Mouse (Mus musculus): ENCODE data around the gene Lingo4. TPM values are rescaled to one million over a fixed set of nuclear protein-coding genes. Genes with fewer than 3 reads are reported as not detected.

The Lingo4 gene
- total and polyA plus RNA-seq, 3 experiments = not detected

DNA sequence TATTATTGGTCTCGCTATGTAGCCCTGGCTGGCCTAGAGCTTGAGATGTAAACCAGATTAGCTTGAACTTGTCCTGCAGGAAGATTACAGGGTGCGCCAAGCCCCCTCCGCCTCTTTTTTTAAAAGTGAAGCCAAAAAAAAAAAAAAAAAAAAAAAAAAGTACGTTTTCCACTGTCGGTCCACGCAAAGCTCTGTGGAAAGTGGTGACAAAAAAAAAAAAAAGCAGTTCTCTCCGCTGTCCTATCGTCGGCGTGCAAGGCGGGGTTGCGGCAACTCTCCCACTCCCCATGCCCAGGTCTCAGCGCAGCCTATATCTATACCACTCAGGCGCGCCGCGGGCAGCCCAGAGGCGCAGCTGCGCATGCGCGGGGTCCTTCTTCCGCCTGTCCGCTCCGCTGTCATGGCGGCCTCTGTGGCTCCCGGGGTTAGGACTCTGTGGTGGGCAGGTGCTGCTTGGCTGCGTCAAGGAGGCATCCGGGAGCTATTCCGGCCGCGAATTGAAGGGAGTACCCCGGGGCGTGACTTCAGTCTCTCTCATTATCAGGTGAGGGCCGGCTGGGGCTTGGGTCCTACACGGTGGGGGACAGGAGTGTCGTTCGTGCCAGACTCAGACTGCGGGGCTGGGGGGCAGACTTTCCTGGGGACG lies 44.8 kb downstream of the Lingo4 start, which contains the start of gene Mrpl9 (continued):
- TF ChIP-seq CHD2 (IDR thresholded peaks at IDR 0.05; ENCODE audit: low read length) (no peak), JUND (conservative IDR thresholded peaks at IDR 0.05; ENCODE audit: low read depth, low read length) (no peak), BHLHE40 (IDR thresholded peaks at IDR 0.05; ENCODE audit: low read depth, low read length) (no peak), MXI1 (IDR thresholded peaks at IDR 0.05; ENCODE audit: low read depth, low read length) (peak; percentile 63), ELF1 (IDR thresholded peaks at IDR 0.05; ENCODE audit: low read depth, low read length) (peak; percentile 88), USF2 (conservative IDR thresholded peaks at IDR 0.05; ENCODE audit: low read depth, low read length) (no peak), CTCF (conservative IDR thresholded peaks at IDR 0.05 in 1 of 2, IDR thresholded peaks at IDR 0.05 in 1 of 2; ENCODE audit: low read depth in 2 of 2, low read length in 2 of 2) (no peak), ZC3H11A (IDR thresholded peaks at IDR 0.05; ENCODE audit: low read depth, low read length) (no peak), POLR2A (IDR thresholded peaks at IDR 0.05; ENCODE audit: low read depth, low read length) (peak; percentile 97), NRF1 (IDR thresholded peaks at IDR 0.05; ENCODE audit: low read depth, low read length) (peak; percentile 99), ZKSCAN1 (IDR thresholded peaks at IDR 0.05; ENCODE audit: borderline replicate concordance, low read depth, low read length) (no peak)

DNA sequence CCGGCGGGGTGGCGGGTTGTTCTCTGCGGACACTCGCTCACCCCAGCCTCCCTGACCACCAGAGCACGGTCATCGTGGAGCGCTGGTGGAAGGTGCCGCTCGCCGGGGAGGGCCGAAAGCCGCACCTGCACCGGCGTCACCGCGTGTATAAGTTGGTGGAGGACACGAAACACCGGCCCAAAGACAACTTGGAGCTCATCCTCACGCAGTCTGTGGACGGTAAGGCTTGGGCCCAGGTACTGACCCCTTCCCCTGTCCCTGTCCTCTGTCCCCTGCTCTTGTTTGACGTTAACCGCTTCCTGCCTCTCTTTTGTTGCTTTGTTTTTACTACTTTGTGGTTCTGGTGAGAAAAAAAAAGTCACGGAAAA lies 45.3 kb downstream of the Lingo4 start, which contains the start of gene Oaz3:
Gene Oaz3 (minus strand): TSS at position 319 of the 368 bp plus-strand sequence.
- Histone ChIP-seq H3K27ac (ENCODE audit: insufficient read depth, low read depth) (peak within 1 kb of the TSS; percentile 2; the same call in 1 of the 2 replicates), H3K4me3 (replicated peaks in 1 of 3; ENCODE audit: low read depth in 2 of 3, low read length in 2 of 3, poor library complexity in 1 of 3) (peak within 1 kb of the TSS; percentile 93 to 98 (median 96)), H3K36me3 (replicated peaks in 1 of 2; ENCODE audit: control insufficient read depth in 1 of 2, insufficient read depth in 1 of 2, low read length in 1 of 2) (peaks cover 31 to 41% of the 10 kb centered on the region in 2 experiments), H3K4me2 (ENCODE audit: insufficient read depth, low read depth, poor library complexity, severe bottlenecking) (peak within 1 kb of the TSS; percentile 71), H3K9ac (ENCODE audit: insufficient read depth, low read depth) (peak within 1 kb of the TSS; percentile 75), H3K27me3 (replicated peaks) (peaks cover 1% of the 10 kb centered on the region), H3K9me3 (replicated peaks; ENCODE audit: low read length) (peaks cover 7% of the 10 kb centered on the region), H3K4me1 (ENCODE audit: control insufficient read depth in 1 of 2, insufficient read depth in 2 of 2) (peaks cover 6 to 14% of the 10 kb centered on the region in 2 experiments; a peak in 3 of 4 replicates), H3K79me2 (replicated peaks; ENCODE audit: control insufficient read depth, extremely low read depth, insufficient read depth, poor library complexity, severe bottlenecking) (peaks cover 15% of the 10 kb centered on the region)
- dilution Hi-C loops (cut with MboI; ENCODE audit: extremely low pct_ligation_motif_present, extremely low pct_unique_long_range_greater_than_20kb, low sequenced_read_pairs) (no loop called here), in situ Hi-C loops (cut with MboI; ENCODE audit: low pct_ligation_motif_present, low pct_unique_long_range_greater_than_20kb, low sequenced_read_pairs) (no loop called here)
- no peak for DNase-seq (ENCODE audit: extremely low read depth)
- TF ChIP-seq ELF1 (IDR thresholded peaks at IDR 0.05; ENCODE audit: low read depth, low read length) (no peak), USF1 (IDR thresholded peaks at IDR 0.05; ENCODE audit: low read depth, low read length) (no peak), MAZ (IDR thresholded peaks at IDR 0.05; ENCODE audit: low read depth, low read length) (0 out of 2 replicates have a peak, but pooled peaks have one; percentile 11), HCFC1 (IDR thresholded peaks at IDR 0.05; ENCODE audit: low read depth, low read length) (no peak), CHD2 (IDR thresholded peaks at IDR 0.05; ENCODE audit: low read length) (no peak)

DNA sequence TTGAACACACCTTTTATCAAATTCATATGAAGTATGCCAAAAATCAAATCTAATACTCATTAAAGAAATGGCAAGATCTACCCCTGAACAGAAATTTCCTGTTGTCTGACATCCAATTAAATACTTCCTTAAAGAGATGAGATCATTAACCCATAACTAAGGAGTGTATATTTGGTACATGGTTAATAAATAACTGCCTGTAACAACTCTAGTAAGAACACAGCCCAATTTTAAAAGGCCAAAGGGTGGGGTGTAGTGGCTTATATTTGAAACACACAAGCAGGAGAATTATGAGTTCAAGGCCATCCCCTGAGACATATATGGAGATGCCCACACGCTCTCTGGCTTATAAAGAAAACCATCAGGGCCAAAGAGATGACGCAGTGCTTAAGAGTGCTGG lies 51.1 kb downstream of the Lingo4 start:
- dilution Hi-C loops (cut with MboI; ENCODE audit: extremely low pct_ligation_motif_present, extremely low pct_unique_long_range_greater_than_20kb, low sequenced_read_pairs) = no loop called here
- H3K36me3 ChIP-seq (replicated peaks in 1 of 2; ENCODE audit: control insufficient read depth in 1 of 2, insufficient read depth in 1 of 2, low read length in 1 of 2) = peaks cover 35 to 72% of the 10 kb centered on the region in 2 experiments
- DNase-seq (ENCODE audit: extremely low read depth) = no peak

More for the DNA sequence above, 51.1 kb downstream of the Lingo4 start:
- no peak overlapping the region for H3K4me2 ChIP-seq (ENCODE audit: insufficient read depth, low read depth, poor library complexity, severe bottlenecking)
- H3K79me2 ChIP-seq (replicated peaks; ENCODE audit: control insufficient read depth, extremely low read depth, insufficient read depth, poor library complexity, severe bottlenecking) = peaks cover 3% of the 10 kb centered on the region; the same call in 1 of the 2 replicates
- peaks cover 3 to 7% of the 10 kb centered on the region in 2 experiments; a peak in 3 of 4 replicates for H3K4me1 ChIP-seq (ENCODE audit: control insufficient read depth in 1 of 2, insufficient read depth in 2 of 2)
- no peak overlapping the region for H3K27ac ChIP-seq (ENCODE audit: insufficient read depth, low read depth)
- in situ Hi-C loops (cut with MboI; ENCODE audit: low pct_ligation_motif_present, low pct_unique_long_range_greater_than_20kb, low sequenced_read_pairs) = no loop called here
- no peak overlapping the region for H3K4me3 ChIP-seq (replicated peaks in 1 of 3; ENCODE audit: low read depth in 2 of 3, low read length in 2 of 3, poor library complexity in 1 of 3)
- peaks cover 7% of the 10 kb centered on the region for H3K9me3 ChIP-seq (replicated peaks; ENCODE audit: low read length)
- no peaks in the 10 kb centered on the region for H3K27me3 ChIP-seq (replicated peaks)
- TF ChIP-seq UBTF (IDR thresholded peaks at IDR 0.05; ENCODE audit: low read depth, low read length) (no peak), IRF4 (IDR thresholded peaks at IDR 0.05; ENCODE audit: low read depth, low read length) (no peak), JUN (IDR thresholded peaks at IDR 0.05; ENCODE audit: insufficient read depth, low read depth, low read length) (no peak), POLR2AphosphoS2 (IDR thresholded peaks at IDR 0.05; ENCODE audit: low read depth, low read length) (no peak), MXI1 (IDR thresholded peaks at IDR 0.05; ENCODE audit: low read depth, low read length) (no peak), MAFK (IDR thresholded peaks at IDR 0.05; ENCODE audit: insufficient replicate concordance, low read length) (no peak), CHD1 (IDR thresholded peaks at IDR 0.05; ENCODE audit: low read depth, low read length) (no peak), ZKSCAN1 (IDR thresholded peaks at IDR 0.05; ENCODE audit: borderline replicate concordance, low read depth, low read length) (no peak), ELF1 (IDR thresholded peaks at IDR 0.05; ENCODE audit: low read depth, low read length) (no peak), ZNF384 (IDR thresholded peaks at IDR 0.05; ENCODE audit: low read depth, low read length) (no peak), SMC3 (IDR thresholded peaks at IDR 0.05; ENCODE audit: low read depth, low read length) (no peak), BHLHE40 (IDR thresholded peaks at IDR 0.05; ENCODE audit: low read depth, low read length) (no peak), ZMIZ1 (IDR thresholded peaks at IDR 0.05; ENCODE audit: low read depth, low read length) (no peak), GABPA (IDR thresholded peaks at IDR 0.05; ENCODE audit: insufficient replicate concordance, low read depth, low read length) (no peak), TCF12 (IDR thresholded peaks at IDR 0.05; ENCODE audit: low read depth, low read length) (no peak), RAD21 (IDR thresholded peaks at IDR 0.05; ENCODE audit: low read depth, low read length) (no peak), NELFE (IDR thresholded peaks at IDR 0.05; ENCODE audit: low read depth, low read length) (no peak), MYC (IDR thresholded peaks at IDR 0.05; ENCODE audit: low read depth, low read length) (no peak), E2F4 (IDR thresholded peaks at IDR 0.05; ENCODE audit: insufficient replicate concordance, low read depth, low read length) (no peak)
- H3K9ac ChIP-seq (ENCODE audit: insufficient read depth, low read depth) = no peak overlapping the region
